Mouse (Mus musculus): ENCODE results near the gene Lpp.

DNA sequence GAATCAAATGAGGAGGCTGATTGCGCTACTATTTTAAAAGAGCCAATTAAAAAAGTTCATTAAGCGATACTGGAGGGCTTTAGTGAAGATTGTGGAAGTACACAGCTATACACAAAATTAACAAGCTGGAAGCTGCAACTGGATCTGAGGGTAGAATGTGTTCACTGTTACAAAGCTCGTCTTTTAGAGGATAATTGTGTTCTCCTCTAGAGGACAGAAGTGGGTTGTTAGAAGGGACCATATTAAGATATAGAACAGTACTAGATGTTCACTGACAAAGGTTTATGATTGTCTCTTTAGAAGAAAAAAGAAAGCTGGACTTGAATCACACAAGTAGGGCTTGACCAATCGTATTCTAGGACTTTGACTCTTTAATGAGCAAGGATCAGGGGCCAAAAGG is 27.4 kb upstream of the Lpp start:
- TF ChIP-seq GATA1 (IDR thresholded peaks at IDR 0.05; ENCODE audit: borderline replicate concordance, low read length): no peak
- TF ChIP-seq CTCF (IDR thresholded peaks at IDR 0.05; ENCODE audit: low read depth, low read length): no peak
- no peak for TF ChIP-seq TAL1 (conservative IDR thresholded peaks at IDR 0.05; ENCODE audit: low read depth, low read length)
